Mouse (Mus musculus) intestine, embryonic 16.5 days (tissue): ENCODE measurements around the gene Igsf3. TPM values are rescaled to one million over a fixed set of nuclear protein-coding genes. Genes with fewer than 3 reads are reported as not detected.

ENCODE experiments used
- ATAC-seq: fragments of 200-750 bp; cut with Nextera tagmentation; 2 replicates; pipeline ENCODE4 v1.8.0; 2017; ENCODE audit warnings: moderate TSS enrichment, moderate library complexity
- H3K27ac ChIP-seq: fragments of 300-500 bp; sonication (generic); 2 replicates; pipeline ENCODE4 v1.5.1; 2014; ENCODE audit warnings: mild to moderate bottlenecking, low read length
- H3K27me3 ChIP-seq: fragments of 300-500 bp; sonication (generic); replicated peaks from 2 replicates; pipeline ENCODE4 v1.6.1; 2014; ENCODE audit warnings: low read length, control low read depth, mixed read lengths; ENCODE audit not compliant: control insufficient read depth, insufficient read depth
- H3K36me3 ChIP-seq: fragments of 300-500 bp; sonication (generic); 2 replicates; pipeline ENCODE4 v1.6.1; 2014; ENCODE audit warnings: low read length, control low read depth; ENCODE audit not compliant: control insufficient read depth, insufficient read depth
- H3K4me1 ChIP-seq: fragments of 300-500 bp; sonication (generic); 2 replicates; pipeline ENCODE4 v1.6.1; 2014; ENCODE audit warnings: low read length, control low read depth, mixed read lengths; ENCODE audit not compliant: control insufficient read depth, insufficient read depth
- H3K4me2 ChIP-seq: fragments of 300-500 bp; sonication (generic); 2 replicates; pipeline ENCODE4 v1.6.1; 2014; ENCODE audit warnings: low read depth, low read length, control low read depth
- H3K4me3 ChIP-seq: fragments of 300-500 bp; sonication (generic); 2 replicates; pipeline ENCODE4 v1.5.1; 2014; ENCODE audit warnings: mild to moderate bottlenecking, low read length
- H3K9ac ChIP-seq: fragments of 300-500 bp; sonication (generic); 2 replicates; pipeline ENCODE4 v1.6.1; 2014; ENCODE audit warnings: low read depth, low read length
- H3K9me3 ChIP-seq: fragments of 300-500 bp; sonication (generic); 2 replicates; pipeline ENCODE4 v1.6.1; 2016; ENCODE audit warnings: low read length, control low read depth; ENCODE audit not compliant: control insufficient read depth
- WGBS: fragments of 180-500 bp; shearing (Covaris S2); extraction: QIAGEN DNeasy Blood & Tissue Kit; methylation state at CpG from one replicate; pipeline ENCODE4 v1.1.7; 2014; 5-methylcytosine and 5-hydroxymethylcytosine counted together
- polyA plus RNA-seq: library from polyadenylated mRNA; unstranded; fragments of >200 nt; fragmentation: Nextera tagmentation; extraction: Ambion mirVana; gene quantifications from 2 replicates; pipeline ENCODE4 v1.2.1, GENCODE M21; 2015

Gene Igsf3
- polyA plus RNA-seq, 1 experiment from 2014 or later = 19.2 TPM

DNA sequence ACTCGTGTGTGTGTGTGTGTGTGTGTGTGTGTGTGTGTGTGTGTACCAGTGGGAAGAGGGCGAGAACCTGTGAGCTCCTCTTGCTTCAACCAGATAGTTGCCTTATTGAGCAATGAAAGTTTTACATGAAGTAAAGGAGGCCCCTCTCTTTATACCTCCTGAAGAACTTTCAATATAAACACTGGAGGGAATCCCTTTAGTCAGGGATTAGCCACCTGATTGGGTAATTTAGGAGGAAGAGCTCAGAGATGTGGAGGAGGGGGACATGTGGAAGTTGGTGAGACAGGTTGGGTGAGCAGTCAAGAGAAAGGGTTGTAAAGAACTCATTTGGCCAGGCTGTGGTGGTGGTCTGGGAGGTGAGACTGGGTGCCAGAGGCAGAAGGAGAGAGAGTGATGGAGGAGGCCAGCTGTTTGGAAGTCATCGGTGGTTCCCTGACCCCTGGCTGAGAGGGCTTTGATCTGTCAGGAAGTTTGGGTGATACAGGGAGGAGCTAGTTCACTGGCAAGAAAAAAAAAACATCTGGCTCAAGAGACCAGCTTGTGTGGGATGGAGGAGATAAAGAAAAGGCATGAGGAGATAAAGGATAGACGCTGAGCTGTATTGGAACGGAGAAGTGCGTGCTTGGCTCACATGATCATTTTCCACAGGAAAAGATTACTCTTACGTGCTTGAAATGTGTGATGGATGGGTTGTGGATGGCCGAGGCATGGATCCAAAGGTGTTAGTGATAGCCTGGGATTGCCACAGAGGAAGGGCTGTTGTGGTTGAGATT lies 53.3 kb downstream of the Igsf3 start:
- Histone ChIP-seq H3K36me3 (0 out of 2 replicates have a peak, but pooled peaks cover 3% of the 10 kb centered on the region), H3K9ac (no peak overlapping the region), H3K27me3 (no peaks in the 10 kb centered on the region), H3K4me3 (no peak overlapping the region), H3K27ac (no peak overlapping the region), H3K9me3 (no peaks in the 10 kb centered on the region), H3K4me2 (no peak overlapping the region), H3K4me1 (no peaks in the 10 kb centered on the region)
- WGBS = 61% methylated on average over 8 of the region's 8 CpGs
- ATAC-seq = no peak

DNA sequence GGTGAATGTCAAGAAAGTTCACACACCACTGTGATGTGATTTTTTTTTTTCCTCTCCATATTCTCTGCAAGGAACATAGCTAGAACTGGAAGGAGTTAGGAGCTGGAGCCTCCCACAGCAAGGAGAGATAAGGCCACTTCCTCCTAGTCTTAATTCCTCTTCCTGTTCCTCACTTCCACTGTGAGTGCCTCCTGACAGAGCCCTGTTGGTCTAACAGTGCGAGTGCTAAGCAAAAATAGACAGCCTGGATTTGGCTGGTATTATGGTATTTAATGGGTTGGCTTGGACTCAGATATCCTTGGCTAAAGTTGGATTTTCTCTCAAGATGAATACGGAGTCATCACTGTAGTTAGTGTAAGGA lies 53.9 kb downstream of the Igsf3 start:
- no peak for ATAC-seq
- Histone ChIP-seq H3K4me3 (no peak overlapping the region), H3K27me3 (no peaks in the 10 kb centered on the region), H3K4me2 (no peak overlapping the region), H3K36me3 (0 out of 2 replicates have a peak, but pooled peaks cover 3% of the 10 kb centered on the region), H3K4me1 (no peaks in the 10 kb centered on the region), H3K9me3 (no peaks in the 10 kb centered on the region), H3K27ac (no peak overlapping the region), H3K9ac (no peak overlapping the region)
- 81% methylated on average over 2 of the region's 2 CpGs for whole genome bisulfite sequencing

DNA sequence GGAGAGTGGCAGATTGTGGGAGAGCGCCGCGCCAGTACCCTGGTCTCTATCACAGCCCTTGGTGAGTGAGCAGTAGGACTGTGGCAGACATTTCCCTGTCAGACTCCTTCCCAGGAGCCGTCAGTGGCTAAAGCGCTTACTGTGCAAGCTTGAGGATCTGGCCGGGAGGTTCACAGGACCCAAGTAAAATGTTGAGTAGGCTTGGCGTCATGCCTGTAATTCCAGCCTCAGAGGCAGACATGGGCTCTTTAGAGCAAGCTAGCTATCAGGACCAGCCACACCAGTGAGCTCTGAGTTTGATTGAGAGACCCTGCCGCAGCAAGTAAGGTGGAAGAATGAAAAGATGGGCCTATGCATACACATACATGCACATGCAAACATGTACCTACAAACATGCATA lies 58.8 kb downstream of the Igsf3 start:
- Histone ChIP-seq H3K27ac (no peak overlapping the region), H3K36me3 (no peaks in the 10 kb centered on the region), H3K4me3 (no peak overlapping the region), H3K4me1 (no peaks in the 10 kb centered on the region), H3K27me3 (no peaks in the 10 kb centered on the region), H3K9ac (no peak overlapping the region), H3K4me2 (no peak overlapping the region), H3K9me3 (no peaks in the 10 kb centered on the region)
- no peak for ATAC-seq
- WGBS = 91% methylated on average over 8 of the region's 8 CpGs

DNA sequence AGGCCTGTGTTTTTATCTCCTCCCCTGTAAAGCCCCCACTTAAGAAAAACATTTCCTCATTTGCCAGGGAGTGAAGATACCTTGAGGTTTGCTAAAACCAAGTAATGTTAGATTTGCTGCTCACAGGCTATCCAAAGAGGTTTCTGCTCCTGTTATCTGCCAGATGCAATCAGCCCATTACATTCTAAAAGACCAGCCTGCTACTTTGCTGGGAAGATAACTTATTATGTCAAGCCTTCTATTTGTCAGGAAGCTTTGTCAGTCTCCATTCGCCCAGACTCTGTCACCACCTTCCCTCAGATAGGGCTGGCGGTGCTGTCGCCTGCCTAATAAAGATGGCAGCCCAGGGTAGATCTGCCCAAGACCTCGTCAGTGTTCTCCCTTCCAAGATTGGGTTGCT lies 59.6 kb downstream of the Igsf3 start:
- no peaks in the 10 kb centered on the region for H3K27me3 ChIP-seq
- no peak overlapping the region for H3K4me3 ChIP-seq
- no peaks in the 10 kb centered on the region for H3K4me1 ChIP-seq
- no peak overlapping the region for H3K9ac ChIP-seq
- no peak for ATAC-seq
- H3K9me3 ChIP-seq = no peaks in the 10 kb centered on the region
- 82% methylated on average over 4 of the region's 4 CpGs for WGBS
- H3K4me2 ChIP-seq = no peak overlapping the region
- H3K36me3 ChIP-seq = no peaks in the 10 kb centered on the region
- H3K27ac ChIP-seq = no peak overlapping the region

DNA sequence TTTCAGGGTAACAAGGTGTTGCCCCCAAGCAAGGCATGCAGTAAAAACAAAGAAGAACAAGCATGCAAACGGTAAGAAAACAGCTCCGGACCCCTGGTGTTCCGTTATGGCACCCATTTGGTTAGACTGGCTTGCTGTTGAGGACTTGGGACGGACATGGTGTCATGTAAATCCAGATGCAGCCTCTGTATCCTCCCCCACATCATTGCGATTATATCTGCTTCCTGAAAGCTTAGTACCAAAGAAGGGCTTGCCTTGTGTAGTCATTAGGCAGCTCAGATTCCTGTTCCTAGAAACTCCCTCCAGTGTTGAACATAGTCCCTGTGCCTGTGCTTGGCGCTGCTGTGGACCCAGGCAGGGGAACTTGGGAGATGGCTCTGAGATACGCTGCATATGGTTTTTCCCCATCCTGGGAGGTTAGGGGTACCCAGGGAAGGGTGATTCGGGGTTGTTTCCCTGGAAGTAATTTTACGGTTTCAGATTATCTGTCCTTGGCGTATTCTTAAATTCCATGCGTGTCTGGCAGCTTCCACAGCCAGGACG lies 60.2 kb downstream of the Igsf3 start:
- WGBS = 79% methylated on average over 12 of the region's 12 CpGs
- no peak for ATAC-seq

DNA sequence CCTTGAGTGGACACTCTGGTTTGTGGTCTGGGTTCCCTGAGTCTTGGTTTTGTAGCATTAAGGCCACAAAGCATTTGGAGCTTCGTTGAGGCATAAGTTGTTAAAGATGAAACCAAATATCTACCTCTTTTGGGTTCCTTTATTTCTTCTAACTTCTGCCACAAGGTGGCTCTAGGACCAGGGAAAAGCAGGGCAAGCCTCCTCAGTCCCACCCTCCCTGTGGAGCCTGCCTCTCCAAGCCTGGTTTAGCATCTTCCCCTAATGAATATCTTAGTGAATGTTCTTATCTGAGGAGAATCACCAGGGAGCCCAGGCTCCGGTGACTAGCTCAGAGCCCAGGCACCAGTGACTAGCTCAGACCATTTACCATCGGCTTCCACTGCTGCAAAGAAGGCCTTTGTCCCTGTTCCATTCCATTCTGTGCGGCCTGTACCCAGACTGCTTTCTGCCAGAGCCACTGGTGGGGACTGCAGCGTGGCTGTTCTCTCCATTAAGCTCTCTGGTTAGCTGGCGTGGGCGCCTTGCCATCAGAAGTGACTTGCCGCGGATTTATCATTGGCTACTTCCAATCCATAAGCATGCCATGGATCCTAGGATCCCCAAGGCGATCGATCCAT lies 66.5 kb downstream of the Igsf3 start:
- Histone ChIP-seq H3K27ac (no peak overlapping the region), H3K4me2 (no peak overlapping the region)

More for the DNA sequence above, 60.2 kb downstream of the Igsf3 start:
- H3K27me3 ChIP-seq = no peaks in the 10 kb centered on the region
- H3K9me3 ChIP-seq = no peaks in the 10 kb centered on the region
- H3K4me1 ChIP-seq = no peaks in the 10 kb centered on the region
- H3K4me3 ChIP-seq = no peak overlapping the region
- H3K4me2 ChIP-seq = no peak overlapping the region
- no peak overlapping the region for H3K27ac ChIP-seq
- H3K36me3 ChIP-seq = no peaks in the 10 kb centered on the region
- H3K9ac ChIP-seq = no peak overlapping the region

DNA sequence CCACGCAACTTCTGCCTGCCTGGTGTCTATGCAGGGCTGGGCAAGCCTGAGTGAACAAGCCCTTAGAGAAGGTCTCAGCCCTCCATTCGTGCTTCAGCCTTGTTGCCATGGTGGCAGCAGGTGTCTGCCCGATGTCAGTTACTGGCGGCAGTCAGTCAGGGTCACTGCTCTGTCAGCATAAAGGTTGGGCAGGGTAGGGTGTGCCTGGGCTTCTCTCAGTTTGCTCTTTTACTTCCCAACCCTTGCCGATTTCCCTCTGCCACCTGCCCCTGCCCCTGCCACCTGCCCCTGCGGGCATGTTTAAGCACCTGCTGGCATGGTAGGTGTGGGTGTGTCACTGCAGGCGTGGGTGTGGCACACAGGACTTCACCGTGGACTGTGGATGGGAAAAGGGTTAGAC lies 67.6 kb downstream of the Igsf3 start:
- H3K4me2 ChIP-seq = no peak overlapping the region
- H3K27ac ChIP-seq = no peak overlapping the region
- no peaks in the 10 kb centered on the region for H3K4me1 ChIP-seq
- no peaks in the 10 kb centered on the region for H3K27me3 ChIP-seq
- no peaks in the 10 kb centered on the region for H3K9me3 ChIP-seq
- ATAC-seq = peak; percentile 55; the same call in 1 of the 2 replicates
- 78% methylated on average over 8 of the region's 8 CpGs for WGBS
- H3K9ac ChIP-seq = no peak overlapping the region
- H3K4me3 ChIP-seq = no peak overlapping the region
- H3K36me3 ChIP-seq = no peaks in the 10 kb centered on the region

More for the DNA sequence above, 66.5 kb downstream of the Igsf3 start:
- Histone ChIP-seq H3K9me3 (no peaks in the 10 kb centered on the region), H3K9ac (no peak overlapping the region), H3K27me3 (no peaks in the 10 kb centered on the region), H3K36me3 (no peaks in the 10 kb centered on the region), H3K4me1 (no peaks in the 10 kb centered on the region), H3K4me3 (no peak overlapping the region)
- ATAC-seq = no peak
- WGBS = 79% methylated on average over 11 of the region's 11 CpGs

DNA sequence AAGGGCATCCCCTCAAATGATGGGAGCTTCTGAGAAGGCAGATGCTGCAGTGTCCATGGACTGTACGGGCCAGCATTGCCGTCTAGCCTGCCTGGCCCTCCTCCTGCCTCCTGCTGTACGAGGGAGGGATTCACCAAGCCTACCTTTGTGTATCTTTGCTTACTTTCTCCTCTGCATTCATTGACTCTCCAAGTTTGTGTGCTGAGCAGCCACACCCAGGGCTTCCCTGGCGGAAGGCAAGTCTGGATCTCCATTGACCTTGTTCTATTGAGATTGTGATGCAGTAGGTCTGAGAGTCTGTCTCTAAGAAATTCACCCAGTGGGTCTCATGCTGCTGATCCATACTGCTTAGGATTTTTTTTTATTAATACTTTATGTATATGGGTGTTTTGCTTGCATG lies 70.4 kb downstream of the Igsf3 start:
- Histone ChIP-seq H3K4me1 (no peaks in the 10 kb centered on the region), H3K27me3 (no peaks in the 10 kb centered on the region), H3K27ac (no peak overlapping the region), H3K4me3 (no peak overlapping the region), H3K9ac (no peak overlapping the region), H3K4me2 (no peak overlapping the region), H3K9me3 (no peaks in the 10 kb centered on the region), H3K36me3 (no peaks in the 10 kb centered on the region)
- no peak for ATAC-seq
- 68% methylated on average over 4 of the region's 4 CpGs for WGBS

DNA sequence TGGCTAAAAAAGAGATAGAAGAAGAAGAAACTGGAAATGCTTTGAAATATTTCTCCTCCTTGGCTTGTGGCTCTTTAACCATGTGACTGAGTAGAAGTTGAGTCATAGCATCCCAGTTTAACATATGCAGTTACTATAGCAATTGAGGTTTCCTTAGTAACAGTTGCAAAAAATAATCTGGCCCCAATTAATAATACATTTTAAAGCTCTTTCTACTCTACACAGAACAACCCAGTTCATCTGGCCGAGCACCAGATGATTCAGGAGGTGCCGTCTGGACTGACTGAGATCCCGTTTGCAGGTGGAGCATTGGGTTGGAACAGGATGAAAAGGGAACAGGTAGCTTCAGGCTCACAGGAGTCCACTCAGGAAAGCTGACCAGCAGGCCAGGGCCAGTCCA lies 71.9 kb downstream of the Igsf3 start:
- 79% methylated on average over 3 of the region's 3 CpGs for WGBS
- Histone ChIP-seq H3K4me3 (no peak overlapping the region), H3K4me1 (no peaks in the 10 kb centered on the region), H3K9ac (no peak overlapping the region), H3K4me2 (no peak overlapping the region), H3K36me3 (peaks cover 6% of the 10 kb centered on the region), H3K27ac (no peak overlapping the region), H3K9me3 (no peaks in the 10 kb centered on the region), H3K27me3 (no peaks in the 10 kb centered on the region)
- no peak for ATAC-seq
